Mouse (Mus musculus) heart, postnatal 0 days (tissue): ENCODE data around the gene Ccdc30. TPM values are rescaled to one million over a fixed set of nuclear protein-coding genes. Genes with fewer than 3 reads are reported as not detected.

Experiments used
- ATAC-seq: fragments of 200-750 bp; cut with Nextera tagmentation; 2 replicates; pipeline ENCODE4 v1.8.0; 2017; ENCODE audit warnings: low read depth, moderate number of reproducible peaks, moderate library complexity; ENCODE audit not compliant: insufficient read depth
- DNase-seq: peaks from one replicate; pipeline ENCODE4 v3.0.0-alpha.2; 2016; ENCODE audit warnings: low spot score
- H3K27ac ChIP-seq: fragments of 300-500 bp; sonication (generic); 2 replicates; pipeline ENCODE4 v1.5.1; 2014; ENCODE audit warnings: low read depth, mild to moderate bottlenecking
- H3K27me3 ChIP-seq: fragments of 300-500 bp; sonication (generic); 2 replicates; pipeline ENCODE4 v1.6.1; 2014; ENCODE audit warnings: low read length, mixed read lengths; ENCODE audit not compliant: control insufficient read depth, insufficient read depth
- H3K36me3 ChIP-seq: fragments of 300-500 bp; sonication (generic); replicated peaks from 2 replicates; pipeline ENCODE4 v1.6.1; 2014; ENCODE audit warnings: low read length, mixed read lengths; ENCODE audit not compliant: control insufficient read depth, insufficient read depth
- H3K4me1 ChIP-seq: fragments of 300-500 bp; sonication (generic); 2 replicates; pipeline ENCODE4 v1.6.1; 2014; ENCODE audit warnings: antibody characterized with exemption; ENCODE audit not compliant: control insufficient read depth, insufficient read depth
- H3K4me2 ChIP-seq: fragments of 300-500 bp; sonication (generic); 2 replicates; pipeline ENCODE4 v1.6.1; 2014; ENCODE audit warnings: low read depth, mild to moderate bottlenecking, low read length, moderate library complexity
- H3K4me3 ChIP-seq: fragments of 300-500 bp; sonication (generic); 2 replicates; pipeline ENCODE4 v1.5.1; 2014; ENCODE audit warnings: low read depth, low read length
- H3K9ac ChIP-seq: fragments of 300-500 bp; sonication (generic); replicated peaks from 2 replicates; pipeline ENCODE4 v1.6.1; 2014; ENCODE audit warnings: low read depth, low read length, mixed read lengths
- H3K9me3 ChIP-seq: fragments of 300-500 bp; sonication (generic); replicated peaks from 2 replicates; pipeline ENCODE4 v1.6.1; 2016; ENCODE audit warnings: low read length; ENCODE audit not compliant: control insufficient read depth
- CTCF ChIP-seq: IDR thresholded peaks from 2 replicates; pipeline ENCODE4 v1.5.1; 2016; ENCODE audit warnings: antibody characterized with exemption, control low read depth, low read depth
- EP300 ChIP-seq: IDR thresholded peaks from 2 replicates; pipeline ENCODE4 v1.6.1; 2016; ENCODE audit warnings: antibody characterized with exemption, low read depth
- WGBS: fragments of 180-500 bp; shearing (Covaris S2); extraction: QIAGEN DNeasy Blood & Tissue Kit; methylation state at CpG from one replicate; pipeline ENCODE4 v1.1.7; 2014; 5-methylcytosine and 5-hydroxymethylcytosine counted together
- polyA plus RNA-seq: library from polyadenylated mRNA; unstranded; fragments of >200 nt; fragmentation: Nextera tagmentation; extraction: Ambion mirVana; gene quantifications from 2 replicates; pipeline ENCODE4 v1.2.1, GENCODE M21; 2015
- total RNA-seq: library from RNA; depleted of rRNA; stranded (reverse); fragments of >200 nt; gene quantifications from 2 replicates; pipeline ENCODE4 v1.2.3, GENCODE M21; 2014; ENCODE audit warnings: low replicate concordance

The Ccdc30 gene
- total and polyA plus RNA-seq, 2 experiments from 2014 or later: 2.3 TPM; not detected in 1

DNA sequence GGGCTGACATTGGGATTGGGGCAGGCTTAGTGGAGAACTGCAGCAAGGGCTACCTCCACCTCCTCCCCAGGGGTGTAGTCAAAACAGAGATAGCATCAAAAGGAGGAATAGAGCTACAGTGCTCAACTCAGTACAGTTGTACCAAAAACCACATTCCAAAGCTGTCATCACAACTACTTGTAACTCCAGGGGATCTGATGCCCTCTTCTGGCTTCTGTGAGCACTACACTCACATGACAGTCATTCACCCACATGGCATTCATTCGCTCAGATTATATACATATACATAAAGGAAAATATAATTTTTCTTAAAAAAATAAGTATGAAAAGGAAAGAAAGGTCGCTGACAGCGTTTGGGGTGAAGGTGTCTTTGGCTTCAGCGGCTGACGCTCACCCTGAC is 45.0 kb upstream of the Ccdc30 start:
- DNase-seq (peak; percentile 59), ATAC-seq (no peak)
- Histone ChIP-seq H3K4me1 (peaks cover 9% of the 10 kb centered on the region; the same call in 1 of the 2 replicates), H3K27ac (peak overlapping the region; percentile 62), H3K4me2 (no peak overlapping the region), H3K9me3 (no peaks in the 10 kb centered on the region), H3K9ac (no peak overlapping the region), H3K36me3 (no peaks in the 10 kb centered on the region), H3K27me3 (no peaks in the 10 kb centered on the region), H3K4me3 (no peak overlapping the region)
- TF ChIP-seq CTCF (peak; percentile 50), EP300 (no peak)
- WGBS: 44% methylated on average over 5 of the region's 5 CpGs

- no peaks in the 10 kb centered on the region for H3K36me3 ChIP-seq
- no peaks in the 10 kb centered on the region for H3K27me3 ChIP-seq
- H3K4me1 ChIP-seq: 0 out of 2 replicates have a peak, but pooled peaks cover 3% of the 10 kb centered on the region
- no peak overlapping the region for H3K27ac ChIP-seq
- no peak overlapping the region for H3K4me3 ChIP-seq
- DNase-seq: no peak
- 18% methylated on average over 6 of the region's 6 CpGs for WGBS
- no peaks in the 10 kb centered on the region for H3K9me3 ChIP-seq
- H3K4me2 ChIP-seq: no peak overlapping the region
- no peak for TF ChIP-seq EP300
- TF ChIP-seq CTCF: no peak
- ATAC-seq: no peak
- H3K9ac ChIP-seq: no peak overlapping the region
These were observed 38.2 kb upstream of the Ccdc30 start for GRCm38 (mm10) chr4:119453533-119453932.

DNA sequence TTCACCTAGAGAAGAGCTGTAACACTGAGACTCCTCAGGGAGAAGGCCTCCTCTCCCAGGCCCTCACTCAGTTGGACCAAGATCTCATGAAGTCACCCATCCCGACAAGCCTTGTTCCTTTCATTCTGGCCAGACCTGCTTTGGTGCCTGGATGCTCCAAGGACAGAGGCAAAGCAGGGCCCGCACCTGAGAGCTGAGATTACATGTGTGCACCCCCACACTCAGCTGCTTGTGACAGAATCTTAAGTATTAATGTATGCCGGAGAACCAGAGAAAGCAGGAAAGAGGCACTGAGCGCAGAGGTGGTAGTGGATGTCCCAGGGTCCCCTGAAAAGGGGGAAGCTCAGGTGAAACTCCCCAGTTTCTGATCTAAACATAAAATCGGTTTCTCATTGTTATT is 37.8 kb upstream of the Ccdc30 start:
- Histone ChIP-seq H3K27ac (no peak overlapping the region), H3K4me1 (0 out of 2 replicates have a peak, but pooled peaks cover 3% of the 10 kb centered on the region), H3K9me3 (no peaks in the 10 kb centered on the region), H3K4me2 (no peak overlapping the region), H3K4me3 (no peak overlapping the region), H3K27me3 (no peaks in the 10 kb centered on the region), H3K9ac (no peak overlapping the region), H3K36me3 (no peaks in the 10 kb centered on the region)
- DNase-seq: no peak
- no peak for TF ChIP-seq EP300
- no peak for TF ChIP-seq CTCF
- ATAC-seq: no peak
- 50% methylated on average over 5 of the region's 5 CpGs for WGBS

DNA sequence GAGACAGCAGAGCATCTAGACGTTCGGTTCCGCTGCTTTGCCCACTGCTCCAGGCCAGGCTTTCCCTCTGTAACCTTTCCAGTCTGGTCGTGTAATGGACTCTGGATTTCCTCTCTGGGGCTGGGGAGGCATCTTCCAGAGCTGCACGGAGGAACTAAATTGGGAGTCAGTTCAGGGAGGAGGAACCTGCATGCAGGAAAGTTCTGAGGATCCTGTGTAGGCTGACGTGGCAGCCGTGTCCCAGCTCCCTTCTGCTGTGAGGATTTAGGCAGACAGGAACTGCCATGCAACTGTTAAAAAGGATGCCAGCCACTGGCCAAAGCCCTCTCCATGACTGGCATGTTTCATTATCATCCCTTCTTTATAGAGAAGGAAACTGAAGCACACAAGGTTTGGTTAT is 35.1 kb upstream of the Ccdc30 start:
- no peak for TF ChIP-seq CTCF
- no peak for TF ChIP-seq EP300
- ATAC-seq: no peak
- DNase-seq: no peak
- H3K4me1 ChIP-seq: 0 out of 2 replicates have a peak, but pooled peaks cover 3% of the 10 kb centered on the region
- no peak overlapping the region for H3K4me3 ChIP-seq
- no peaks in the 10 kb centered on the region for H3K27me3 ChIP-seq
- H3K4me2 ChIP-seq: no peak overlapping the region
- no peak overlapping the region for H3K27ac ChIP-seq
- H3K9me3 ChIP-seq: no peaks in the 10 kb centered on the region
- H3K9ac ChIP-seq: no peak overlapping the region
- no peaks in the 10 kb centered on the region for H3K36me3 ChIP-seq
- WGBS: 63% methylated on average over 7 of the region's 7 CpGs

GRCm38 (mm10) chr4:119447786-119448185 is 32.5 kb upstream of the Ccdc30 start:
- 67% methylated on average over 3 of the region's 3 CpGs for WGBS
- Histone ChIP-seq H3K4me2 (no peak overlapping the region), H3K36me3 (no peaks in the 10 kb centered on the region), H3K9me3 (no peaks in the 10 kb centered on the region), H3K4me3 (no peak overlapping the region), H3K27me3 (no peaks in the 10 kb centered on the region), H3K9ac (no peak overlapping the region), H3K27ac (no peak overlapping the region), H3K4me1 (no peaks in the 10 kb centered on the region)
- no peak for DNase-seq
- no peak for ATAC-seq
- TF ChIP-seq CTCF: no peak
- TF ChIP-seq EP300: no peak

GRCm38 (mm10) chr4:119447261-119447660 is 31.9 kb upstream of the Ccdc30 start:
- no peak overlapping the region for H3K4me2 ChIP-seq
- H3K4me1 ChIP-seq: no peaks in the 10 kb centered on the region
- no peak overlapping the region for H3K9ac ChIP-seq
- no peak for TF ChIP-seq EP300
- TF ChIP-seq CTCF: no peak
- H3K27me3 ChIP-seq: no peaks in the 10 kb centered on the region
- DNase-seq (no peak), ATAC-seq (no peak)
- no peak overlapping the region for H3K27ac ChIP-seq
- H3K36me3 ChIP-seq: no peaks in the 10 kb centered on the region
- no peak overlapping the region for H3K4me3 ChIP-seq
- no peaks in the 10 kb centered on the region for H3K9me3 ChIP-seq
- WGBS: 92% methylated on average over 6 of the region's 6 CpGs
